Mouse (Mus musculus) NIH3T3 (cell line): ENCODE measurements at regions not wholly inside any gene's neighbourhood (a gene's known extent, or its start where the extent isn't known, plus 50 kb on each side); places are given as distances from the start of the nearest gene placed in this dataset.

Experiments
- DNase-seq: peaks from one replicate; pipeline ENCODE4 v3.0.0-alpha.2; 2012; ENCODE audit warnings: low read depth

DNA sequence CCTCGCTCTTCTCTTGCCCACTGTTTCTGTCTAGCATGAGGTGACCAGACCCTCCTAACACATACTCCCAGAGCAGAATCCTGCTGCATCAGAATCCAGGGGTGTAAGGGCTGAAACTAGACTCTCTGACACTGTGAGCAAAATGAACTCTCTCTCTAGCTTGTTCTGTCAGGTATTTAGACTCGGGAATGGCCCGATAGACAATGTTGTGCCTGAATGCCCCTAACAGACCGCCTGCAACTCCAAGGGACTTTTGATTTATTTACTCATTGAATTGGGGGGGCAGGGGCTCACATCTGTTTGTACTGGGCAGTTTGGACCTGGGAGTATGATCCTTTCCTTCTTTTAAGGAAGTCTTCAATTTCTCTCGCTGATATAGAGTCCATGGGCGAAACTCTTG lies 469.3 kb upstream of the Trpc7 start:
- DNase-seq, result no peak

DNA sequence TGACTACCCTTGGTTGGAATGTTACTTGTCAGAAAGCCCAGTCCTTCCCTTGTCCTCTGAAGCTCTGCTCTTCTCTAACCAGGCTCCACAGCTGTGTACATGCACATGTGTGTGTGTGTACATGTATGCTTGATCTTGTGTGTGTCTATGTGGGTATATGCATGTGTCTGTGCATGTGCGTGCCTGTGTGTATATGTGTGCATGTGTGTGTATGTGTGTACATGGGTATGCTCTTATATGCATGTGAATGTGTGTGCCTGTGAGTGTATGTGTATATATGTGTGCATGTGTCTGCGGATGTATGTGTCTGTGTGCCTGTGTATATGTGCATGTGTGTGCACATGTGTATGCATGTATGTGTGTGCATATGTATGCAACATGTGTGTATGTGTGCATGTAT lies 468.6 kb upstream of the Trpc7 start:
- no peak for DNase-seq

GRCm38 (mm10) chr13:57362563-57362962 lies 466.8 kb upstream of the Trpc7 start:
- DNase-seq, result no peak

GRCm38 (mm10) chr13:57361286-57361685 lies 465.5 kb upstream of the Trpc7 start:
- no peak for DNase-seq

DNA sequence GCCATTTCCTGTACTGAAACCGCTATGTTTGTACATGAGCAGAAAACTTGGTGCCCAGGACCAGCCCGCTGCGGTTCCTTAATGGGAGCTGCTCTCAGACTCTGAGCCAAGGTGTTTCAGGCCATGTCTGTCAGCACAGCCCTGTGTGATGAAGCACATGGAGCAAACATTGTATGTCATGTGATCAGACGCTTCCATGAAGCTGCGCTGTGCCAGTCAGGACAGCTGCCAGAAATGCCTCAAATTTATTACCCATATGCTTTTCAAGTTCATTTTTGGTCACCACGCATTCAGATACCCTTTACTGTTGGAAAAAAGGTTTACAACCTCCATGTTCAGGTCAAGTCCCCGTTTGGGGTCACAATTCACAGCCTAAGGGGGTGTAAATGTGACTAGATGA lies 458.8 kb upstream of the Trpc7 start:
- no peak for DNase-seq

DNA sequence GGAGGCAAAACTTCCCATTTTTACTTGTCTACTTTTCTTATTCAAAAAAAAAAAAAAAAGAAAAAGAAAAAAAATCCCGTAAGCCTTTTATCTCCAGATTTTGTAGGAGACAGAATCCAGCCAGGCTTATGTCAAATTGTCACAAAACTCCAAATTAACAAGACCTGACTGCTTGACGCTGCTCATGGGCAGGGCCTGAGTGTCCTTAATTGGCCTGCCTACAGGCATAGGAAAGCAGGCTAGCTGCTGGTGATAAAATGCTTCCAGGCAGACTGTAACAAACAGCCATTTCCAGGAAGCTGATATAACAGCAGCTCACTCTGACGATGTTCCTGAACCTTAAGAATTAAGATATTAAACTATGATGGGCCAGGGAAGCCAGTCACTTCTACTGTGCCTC lies 458.2 kb upstream of the Trpc7 start:
- no peak for DNase-seq

- DNase-seq, result no peak
Measured at GRCm38 (mm10) chr13:57350828-57351227, 455.0 kb upstream of the Trpc7 start.

GRCm38 (mm10) chr13:57338676-57339075 lies 442.9 kb upstream of the Trpc7 start:
- no peak for DNase-seq

- no peak for DNase-seq
Measured at GRCm38 (mm10) chr13:57336596-57336995, 440.8 kb upstream of the Trpc7 start.

DNA sequence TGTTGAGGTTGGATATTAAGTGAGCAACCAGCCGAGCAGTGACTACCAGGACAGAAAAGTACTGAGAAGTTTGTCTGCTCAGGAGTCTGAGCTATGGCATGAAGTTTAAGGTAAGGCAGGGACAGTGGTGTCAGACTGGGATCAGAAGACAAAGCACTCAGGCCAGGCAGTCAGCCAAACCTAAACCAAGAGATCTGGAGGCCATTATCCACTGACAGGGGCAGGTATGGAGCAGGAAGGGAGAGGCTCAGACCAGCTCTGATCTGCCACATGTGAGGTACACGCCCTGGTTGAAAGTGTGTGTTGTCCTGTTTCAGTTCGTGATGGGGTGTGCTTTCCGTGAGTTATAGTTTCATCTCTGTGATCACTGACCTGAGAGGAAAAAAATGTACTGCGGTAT lies 437.2 kb upstream of the Trpc7 start:
- no peak for DNase-seq

- no peak for DNase-seq
Measured at GRCm38 (mm10) chr13:57331868-57332267, 436.1 kb upstream of the Trpc7 start.

- DNase-seq, result no peak
Measured at GRCm38 (mm10) chr13:57325306-57325925, 429.6 kb upstream of the Trpc7 start.

DNA sequence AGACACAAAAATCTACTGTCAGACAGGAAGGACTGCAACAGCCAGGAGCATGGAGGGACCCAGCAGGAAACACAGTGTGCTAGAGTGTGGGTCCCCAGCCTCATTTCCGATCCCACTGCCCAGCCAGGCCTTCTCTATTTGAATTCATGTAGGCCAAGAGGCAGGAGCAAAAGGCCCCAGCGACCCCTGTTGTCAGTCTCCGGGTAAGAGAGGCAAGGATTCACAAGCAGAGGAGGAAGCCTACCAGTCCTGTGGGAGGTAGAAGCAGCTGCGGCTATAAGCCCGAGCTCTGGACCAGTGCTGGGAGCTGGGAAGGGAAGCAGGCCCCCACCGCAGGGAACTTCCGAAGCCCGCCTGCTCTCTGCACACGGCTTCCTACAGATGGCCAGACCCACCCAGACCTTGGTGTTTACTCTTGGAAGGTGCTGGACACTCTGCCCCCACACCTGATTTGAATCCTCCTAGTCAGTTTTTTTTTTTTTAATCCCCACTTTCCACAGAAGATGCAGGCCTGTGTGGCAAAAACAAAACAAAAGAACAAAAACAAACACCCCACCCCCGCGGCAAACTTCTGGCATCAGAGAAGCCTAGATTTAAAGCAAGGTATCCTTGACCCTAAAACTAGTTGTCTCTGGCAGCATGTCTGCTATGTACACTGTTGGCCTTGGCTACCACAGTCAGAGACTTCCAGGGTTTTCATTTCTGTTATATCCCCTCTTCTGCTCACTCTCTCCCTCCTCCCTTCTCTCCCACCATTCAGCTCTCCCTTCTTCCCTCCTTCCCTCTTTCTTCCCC lies 420.6 kb upstream of the Trpc7 start:
- no peak for DNase-seq

DNA sequence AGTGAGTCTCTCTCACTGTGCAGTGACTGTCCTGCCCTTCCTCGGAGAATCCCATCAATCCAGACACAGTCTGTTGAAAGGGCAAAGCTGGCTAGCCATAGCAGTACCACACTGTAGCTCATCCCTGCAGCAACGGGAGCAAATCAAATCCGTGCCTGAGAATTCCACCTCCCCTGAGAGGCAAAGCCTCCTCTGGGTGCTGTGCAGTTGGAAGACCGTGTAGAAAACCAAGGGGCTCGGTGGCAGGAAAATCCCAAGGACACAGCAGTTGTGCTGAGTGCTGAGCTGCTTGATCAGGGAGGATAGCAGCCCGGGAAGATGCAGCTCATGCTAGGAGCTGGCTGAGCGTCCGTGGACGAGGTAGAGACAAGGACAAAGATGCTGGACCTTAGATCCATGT lies 418.7 kb upstream of the Trpc7 start:
- DNase-seq, result no peak

- DNase-seq, result no peak
Measured at GRCm38 (mm10) chr13:57313731-57314130, 417.9 kb upstream of the Trpc7 start.

GRCm38 (mm10) chr13:57311235-57311634 lies 415.4 kb upstream of the Trpc7 start:
- DNase-seq, result peak; percentile 2

- no peak for DNase-seq
Measured at GRCm38 (mm10) chr13:57309618-57310017, 413.8 kb upstream of the Trpc7 start.

- DNase-seq, result no peak
Measured at GRCm38 (mm10) chr13:57307971-57308903, 412.4 kb upstream of the Trpc7 start.

GRCm38 (mm10) chr13:57305586-57305985 lies 409.8 kb upstream of the Trpc7 start:
- DNase-seq, result no peak

DNA sequence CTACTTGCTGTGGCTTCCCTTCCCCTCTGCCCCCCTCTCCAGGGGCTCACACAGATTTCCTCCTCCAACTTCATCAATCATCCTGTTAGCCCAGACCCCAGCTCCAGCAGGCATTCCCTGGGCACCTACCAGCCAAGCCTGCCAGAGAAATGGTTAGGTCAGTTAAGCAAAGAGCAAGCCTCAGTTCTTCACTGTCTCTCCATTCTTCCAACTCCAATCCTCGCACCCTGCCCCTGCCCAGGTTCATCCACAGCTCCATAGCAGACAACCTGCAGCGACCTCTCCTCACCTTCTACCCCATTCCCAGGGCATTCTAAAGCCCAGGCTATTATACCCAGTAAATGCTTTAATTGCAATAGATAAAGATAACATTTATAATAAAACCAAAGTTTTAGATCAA lies 408.0 kb upstream of the Trpc7 start:
- DNase-seq, result no peak

- no peak for DNase-seq
Measured at GRCm38 (mm10) chr13:57291737-57292490, 396.1 kb upstream of the Trpc7 start.

DNA sequence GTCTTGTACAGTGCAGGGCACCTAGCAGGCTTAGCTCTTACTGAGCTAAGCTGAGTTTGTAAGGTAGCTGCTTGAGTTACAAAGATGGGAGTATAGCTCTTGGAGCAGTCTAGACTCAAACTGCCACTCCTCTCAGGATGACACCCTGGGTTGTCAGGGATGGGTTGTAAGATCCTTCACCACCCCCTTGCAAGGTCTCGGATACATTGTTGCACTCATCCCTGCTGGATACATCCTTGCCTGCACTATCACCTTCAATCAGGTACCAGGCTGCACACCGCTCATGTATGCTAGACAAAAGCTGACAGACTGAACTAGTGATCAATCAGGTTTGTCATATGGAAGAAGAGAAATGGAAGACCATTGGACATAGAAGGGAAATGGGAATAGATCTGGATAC lies 390.4 kb upstream of the Trpc7 start:
- no peak for DNase-seq
